Mouse (Mus musculus) olfactory bulb, adult 2 months (tissue): ENCODE measurements around the gene Pabpn1l.

ENCODE experiments used
- CTCF ChIP-seq: fragments of 200-500 bp; IDR thresholded peaks from 2 replicates; pipeline ENCODE4 v1.5.1; 2012; ENCODE audit warnings: low read depth, mild to moderate bottlenecking, low read length, moderate library complexity; ENCODE audit not compliant: insufficient read depth
- POLR2A ChIP-seq: fragments of 200-500 bp; IDR thresholded peaks from 2 replicates; pipeline ENCODE4 v1.6.1; 2012; ENCODE audit warnings: mild to moderate bottlenecking, low read depth, low read length, moderate library complexity; ENCODE audit not compliant: insufficient read depth

- TF ChIP-seq POLR2A (no peak), CTCF (no peak)
Observed at GRCm38 (mm10) chr8:122610612-122611277, 11.8 kb downstream of the Pabpn1l start.
